Mouse (Mus musculus): ENCODE measurements around the gene Gdpd5.

- TF ChIP-seq GATA1 (IDR thresholded peaks at IDR 0.05; ENCODE audit: borderline replicate concordance, low read length) (no peak), FLI1 (IDR thresholded peaks at IDR 0.05; ENCODE audit: low read length) (no peak)
Observed at GRCm38 (mm10) chr7:99424538-99425155, 43.4 kb downstream of the Gdpd5 start.
